Mouse (Mus musculus) limb, embryonic 14.5 days (tissue): Measurements from ENCODE around the gene Srgap2. TPM values are rescaled to one million over a fixed set of nuclear protein-coding genes. Genes with fewer than 3 reads are reported as not detected.

Source experiments
- ATAC-seq: fragments of 200-750 bp; cut with Nextera tagmentation; 2 replicates; pipeline ENCODE4 v1.8.0; 2017; ENCODE audit warnings: low read depth, moderate number of reproducible peaks, moderate TSS enrichment; ENCODE audit not compliant: low FRiP score
- DNase-seq: peaks from one replicate; pipeline ENCODE4 v3.0.0-alpha.2; 2015; ENCODE audit warnings: low spot score
- H3K27ac ChIP-seq: fragments of 300-500 bp; sonication (generic); replicated peaks from 2 replicates; pipeline ENCODE4 v1.5.1; 2014; ENCODE audit warnings: low read depth, mild to moderate bottlenecking, low read length, moderate library complexity, mixed read lengths
- H3K27me3 ChIP-seq: fragments of 300-500 bp; sonication (generic); 2 replicates; pipeline ENCODE4 v1.6.1; 2014; ENCODE audit warnings: low read length, mixed read lengths; ENCODE audit not compliant: control insufficient read depth, insufficient read depth
- H3K36me3 ChIP-seq: fragments of 300-500 bp; sonication (generic); 2 replicates; pipeline ENCODE4 v1.6.1; 2014; ENCODE audit warnings: mild to moderate bottlenecking, low read length, moderate library complexity, mixed read lengths; ENCODE audit not compliant: control insufficient read depth, insufficient read depth
- H3K4me1 ChIP-seq: fragments of 300-500 bp; sonication (generic); 2 replicates; pipeline ENCODE4 v1.6.1; 2014; ENCODE audit warnings: antibody characterized with exemption, low read length, mixed read lengths; ENCODE audit not compliant: control insufficient read depth, insufficient read depth
- H3K4me2 ChIP-seq: fragments of 300-500 bp; sonication (generic); replicated peaks from 2 replicates; pipeline ENCODE4 v1.6.1; 2014; ENCODE audit warnings: low read depth, mild to moderate bottlenecking, low read length, moderate library complexity; ENCODE audit not compliant: severe bottlenecking
- H3K4me3 ChIP-seq: fragments of 300-500 bp; sonication (generic); replicated peaks from 2 replicates; pipeline ENCODE4 v1.5.1; 2014; ENCODE audit warnings: low read length
- H3K9ac ChIP-seq: fragments of 300-500 bp; sonication (generic); 2 replicates; pipeline ENCODE4 v1.6.1; 2014; ENCODE audit warnings: mild to moderate bottlenecking, low read depth, low read length, moderate library complexity; ENCODE audit not compliant: severe bottlenecking
- H3K9me3 ChIP-seq: fragments of 300-500 bp; sonication (generic); 2 replicates; pipeline ENCODE4 v1.6.1; 2016; ENCODE audit warnings: low read length; ENCODE audit not compliant: control insufficient read depth
- POLR2A ChIP-seq: fragments of 200-500 bp; IDR thresholded peaks from 2 replicates; pipeline ENCODE4 v1.8.0; 2012; ENCODE audit warnings: inconsistent platforms, mild to moderate bottlenecking, moderate library complexity, borderline replicate concordance; ENCODE audit not compliant: insufficient read depth, insufficient read length; ENCODE audit errors: extremely low read depth
- WGBS: fragments of 180-500 bp; shearing (Covaris S2); extraction: QIAGEN DNeasy Blood & Tissue Kit; methylation state at CpG from one replicate; pipeline ENCODE4 v1.1.7; 2014; 5-methylcytosine and 5-hydroxymethylcytosine counted together
- polyA plus RNA-seq, 2 experiments: library from polyadenylated mRNA; depleted of rRNA in 1 of 2; stranded (reverse) in 1 of 2; unstranded in 1 of 2; fragments of >200 nt; fragmentation: Nextera tagmentation in 1 of 2; extraction: Ambion mirVana in 1 of 2; gene quantifications; 2 replicates each; pipeline versions ENCODE4 v1.2.1 to v1.2.3; 2012 to 2014

The Srgap2 gene
- polyA plus RNA-seq, 2 experiments: 20.5 to 38.9 TPM

DNA sequence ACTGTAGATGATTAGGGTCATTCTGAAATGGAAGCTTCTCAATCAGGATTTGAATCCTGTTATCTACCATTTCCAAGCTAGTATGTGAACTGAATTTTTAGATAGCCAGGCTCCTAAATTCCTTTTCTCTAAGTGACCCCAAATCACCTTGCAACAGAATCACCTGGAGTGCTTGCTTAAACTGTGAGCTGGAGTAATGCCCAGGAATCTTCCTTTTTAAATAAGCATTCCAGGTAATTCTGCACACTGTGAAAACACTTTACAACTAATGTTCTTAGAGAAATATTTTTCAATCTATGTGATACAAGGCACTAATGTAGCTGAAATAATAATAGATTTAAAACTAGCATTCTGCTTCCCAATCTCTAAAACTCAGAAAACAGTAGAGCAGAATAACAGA is 106.0 kb downstream of the Srgap2 start:
- H3K9ac ChIP-seq: no peak overlapping the region
- ATAC-seq (no peak), DNase-seq (no peak)

GRCm38 (mm10) chr1:131420660-131421059 is 106.5 kb downstream of the Srgap2 start:
- no peak for ATAC-seq

More for the DNA sequence above, 106.0 kb downstream of the Srgap2 start:
- TF ChIP-seq POLR2A: no peak
- Histone ChIP-seq H3K27me3 (no peaks in the 10 kb centered on the region), H3K4me2 (no peak overlapping the region), H3K27ac (no peak overlapping the region), H3K4me3 (no peak overlapping the region), H3K36me3 (no peaks in the 10 kb centered on the region), H3K4me1 (peaks cover 4% of the 10 kb centered on the region; the same call in 1 of the 2 replicates), H3K9me3 (no peaks in the 10 kb centered on the region)

DNA sequence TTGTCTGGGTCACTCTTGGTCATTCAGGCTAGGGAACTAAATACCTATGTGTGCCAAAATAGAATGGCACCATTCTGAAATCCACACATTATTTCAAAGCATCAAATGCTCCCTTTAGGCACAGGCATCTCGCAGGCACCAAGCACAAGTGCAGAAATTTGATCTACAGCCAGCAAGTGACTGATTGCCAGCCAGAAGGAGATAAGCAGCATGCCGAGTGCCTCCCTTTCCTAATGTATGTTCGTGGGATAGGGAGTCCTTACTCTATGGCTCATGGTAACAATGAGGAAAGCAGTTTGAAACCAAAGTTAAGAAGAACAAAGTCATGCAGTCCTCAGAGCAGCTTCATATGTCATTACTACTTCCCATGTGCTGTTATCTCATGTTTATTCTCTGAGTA is 107.8 kb downstream of the Srgap2 start:
- H3K9ac ChIP-seq: no peak overlapping the region
- 37% methylated on average over 3 of the region's 3 CpGs for WGBS

More at GRCm38 (mm10) chr1:131420660-131421059, 106.5 kb downstream of the Srgap2 start:
- Histone ChIP-seq H3K4me2 (no peak overlapping the region), H3K9me3 (no peaks in the 10 kb centered on the region), H3K36me3 (no peaks in the 10 kb centered on the region), H3K4me1 (peaks cover 4% of the 10 kb centered on the region; the same call in 1 of the 2 replicates), H3K27me3 (no peaks in the 10 kb centered on the region), H3K4me3 (no peak overlapping the region), H3K9ac (no peak overlapping the region), H3K27ac (no peak overlapping the region)
- 83% methylated on average over 4 of the region's 4 CpGs for WGBS
- no peak for DNase-seq
- no peak for TF ChIP-seq POLR2A

GRCm38 (mm10) chr1:131417821-131418660 is 109.1 kb downstream of the Srgap2 start:
- TF ChIP-seq POLR2A: no peak
- Histone ChIP-seq H3K9me3 (no peaks in the 10 kb centered on the region), H3K36me3 (no peaks in the 10 kb centered on the region), H3K9ac (no peak overlapping the region), H3K4me1 (peaks cover 4% of the 10 kb centered on the region; the same call in 1 of the 2 replicates), H3K27me3 (no peaks in the 10 kb centered on the region), H3K27ac (no peak overlapping the region), H3K4me3 (no peak overlapping the region), H3K4me2 (no peak overlapping the region)
- WGBS: 66% methylated on average over 5 of the region's 5 CpGs
- DNase-seq: no peak
- ATAC-seq: no peak

More for the DNA sequence above, 107.8 kb downstream of the Srgap2 start:
- DNase-seq (no peak), ATAC-seq (no peak)
- no peak for TF ChIP-seq POLR2A
- Histone ChIP-seq H3K27ac (no peak overlapping the region), H3K27me3 (no peaks in the 10 kb centered on the region), H3K4me2 (no peak overlapping the region), H3K9me3 (no peaks in the 10 kb centered on the region), H3K4me1 (peaks cover 4% of the 10 kb centered on the region; the same call in 1 of the 2 replicates), H3K36me3 (no peaks in the 10 kb centered on the region), H3K4me3 (no peak overlapping the region)

- Histone ChIP-seq H3K36me3 (no peaks in the 10 kb centered on the region), H3K27ac (no peak overlapping the region), H3K4me1 (peaks cover 4% of the 10 kb centered on the region; the same call in 1 of the 2 replicates), H3K9me3 (no peaks in the 10 kb centered on the region), H3K27me3 (no peaks in the 10 kb centered on the region), H3K4me2 (no peak overlapping the region), H3K9ac (no peak overlapping the region), H3K4me3 (no peak overlapping the region)
- 78% methylated on average over 5 of the region's 5 CpGs for WGBS
- no peak for TF ChIP-seq POLR2A
- ATAC-seq (no peak), DNase-seq (no peak)
Measured at GRCm38 (mm10) chr1:131417059-131417750, 109.9 kb downstream of the Srgap2 start.
